Mouse (Mus musculus): Measurements from ENCODE around the gene Gpd2. TPM values are rescaled to one million over a fixed set of nuclear protein-coding genes. Genes with fewer than 3 reads are reported as not detected.

Gpd2 gene
- 18.9 TPM for polyA plus RNA-seq (2014; fragmentation: Illumina TruSeq; extraction: RNeasy Lipid Tissue Mini Kit (QIAGEN cat#74804); ENCODE audit: low read depth, low replicate concordance)

GRCm38 (mm10) chr2:57237475-57237919 lies at the start of gene Gpd2:
Gpd2 (plus strand) TSS chr2:57237635.

Other genes starting within 250 kb of the Gpd2 start
- 0.29 TPM for gene Nr4a2, start 113.6 kb upstream of the Gpd2 start, polyA plus RNA-seq (2014; fragmentation: Illumina TruSeq; extraction: RNeasy Lipid Tissue Mini Kit (QIAGEN cat#74804); ENCODE audit: low read depth, low replicate concordance)